Mouse (Mus musculus) MEL (cell line): ENCODE measurements at regions not wholly inside any gene's neighbourhood (a gene's known extent, or its start where the extent isn't known, plus 50 kb on each side); places are given as distances from the start of the nearest gene placed in this dataset.

ENCODE experiments used
- DNase-seq: peaks from one replicate; pipeline ENCODE4 v3.0.0; 2011; ENCODE audit warnings: low read depth, low spot score
- H3K27ac ChIP-seq: 2 replicates; pipeline ENCODE4 v1.5.1; 2012; ENCODE audit warnings: low read depth, mild to moderate bottlenecking, control low read depth, low read length, moderate library complexity; ENCODE audit not compliant: control insufficient read depth
- H3K27me3 ChIP-seq, 2 experiments: fragments of 150-350 bp in 1 of 2; sonication (generic) in 1 of 2; 2 replicates each; pipeline ENCODE4 v1.6.1; 2012; ENCODE audit warnings: low read length in 2 of 2, mild to moderate bottlenecking in 2 of 2, improper control_type of control experiment in 1 of 2, moderate library complexity in 1 of 2; ENCODE audit not compliant: insufficient read depth in 2 of 2, control insufficient read depth in 1 of 2
- H3K36me3 ChIP-seq, 2 experiments: 2 replicates each; pipeline ENCODE4 v1.6.1; 2012 to 2014; ENCODE audit warnings: low read length in 2 of 2, improper control_type of control experiment in 1 of 2, inconsistent platforms in 1 of 2, mild to moderate bottlenecking in 1 of 2; ENCODE audit not compliant: insufficient read depth in 2 of 2, control insufficient read depth in 1 of 2
- H3K4me1 ChIP-seq, 2 experiments: fragments of 150-350 bp in 1 of 2; sonication (generic) in 1 of 2; 2 replicates each; pipeline ENCODE4 v1.6.1; 2012; ENCODE audit warnings: low read length in 2 of 2, improper control_type of control experiment in 1 of 2, mild to moderate bottlenecking in 1 of 2; ENCODE audit not compliant: insufficient read depth in 2 of 2, control insufficient read depth in 1 of 2
- H3K4me3 ChIP-seq, 2 experiments: fragments of 150-350 bp in 1 of 2; sonication (generic) in 1 of 2; 2 replicates each; pipeline ENCODE4 v1.5.1; 2012; ENCODE audit warnings: low read depth in 2 of 2, low read length in 2 of 2, mild to moderate bottlenecking in 2 of 2, moderate library complexity in 2 of 2, control low read depth in 1 of 2, improper control_type of control experiment in 1 of 2; ENCODE audit not compliant: control insufficient read depth in 1 of 2, insufficient read depth in 1 of 2
- H3K79me2 ChIP-seq: 2 replicates; pipeline ENCODE4 v1.6.1; 2012; ENCODE audit warnings: mild to moderate bottlenecking, low read length, moderate library complexity; ENCODE audit not compliant: control insufficient read depth, poor library complexity, insufficient read depth
- H3K9ac ChIP-seq: 2 replicates; pipeline ENCODE4 v1.6.1; 2012; ENCODE audit warnings: low read depth, mild to moderate bottlenecking, control low read depth, low read length, moderate library complexity; ENCODE audit not compliant: control insufficient read depth, poor library complexity, severe bottlenecking
- H3K9me3 ChIP-seq: fragments of 150-350 bp; sonication (generic); replicated peaks from 2 replicates; pipeline ENCODE4 v1.6.1; 2012; ENCODE audit warnings: mild to moderate bottlenecking, low read length, improper control_type of control experiment, moderate library complexity; ENCODE audit not compliant: insufficient read depth
- BHLHE40 ChIP-seq: IDR thresholded peaks from 2 replicates; pipeline ENCODE4 v1.6.1; 2012; ENCODE audit warnings: low read depth, mild to moderate bottlenecking, inconsistent platforms, low read length, improper control_type of control experiment, borderline replicate concordance
- CHD1 ChIP-seq: IDR thresholded peaks from 2 replicates; pipeline ENCODE4 v1.6.1; 2012; ENCODE audit warnings: low read depth, mild to moderate bottlenecking, inconsistent platforms, low read length, improper control_type of control experiment
- ELF1 ChIP-seq: IDR thresholded peaks from 2 replicates; pipeline ENCODE4 v1.6.1; 2014; ENCODE audit warnings: low read depth, mild to moderate bottlenecking, inconsistent platforms, low read length, improper control_type of control experiment, moderate library complexity
- GABPA ChIP-seq: IDR thresholded peaks from 2 replicates; pipeline ENCODE4 v1.6.1; 2012; ENCODE audit warnings: low read depth, mild to moderate bottlenecking, inconsistent platforms, low read length, improper control_type of control experiment, moderate library complexity
- JUND ChIP-seq: IDR thresholded peaks from 2 replicates; pipeline ENCODE4 v1.6.1; 2011; ENCODE audit warnings: low read depth, mild to moderate bottlenecking, improper control_type of control experiment, low read length
- KAT2A ChIP-seq: conservative IDR thresholded peaks from 2 replicates; pipeline ENCODE4 v1.6.1; 2012; ENCODE audit warnings: low read depth, low read length, improper control_type of control experiment, inconsistent platforms
- MAFK ChIP-seq: IDR thresholded peaks from 2 replicates; pipeline ENCODE4 v1.6.1; 2011; ENCODE audit warnings: low read depth, mild to moderate bottlenecking, low read length, improper control_type of control experiment, borderline replicate concordance
- MAX ChIP-seq: IDR thresholded peaks from 2 replicates; pipeline ENCODE4 v1.6.1; 2011; ENCODE audit warnings: low read length, improper control_type of control experiment
- MAZ ChIP-seq: IDR thresholded peaks from 2 replicates; pipeline ENCODE4 v1.6.1; 2012; ENCODE audit warnings: low read depth, mild to moderate bottlenecking, inconsistent platforms, low read length, improper control_type of control experiment
- MEF2A ChIP-seq: IDR thresholded peaks from 2 replicates; pipeline ENCODE4 v1.6.1; 2014; ENCODE audit warnings: low read depth, mild to moderate bottlenecking, inconsistent platforms, low read length, improper control_type of control experiment; ENCODE audit not compliant: poor library complexity, insufficient replicate concordance, severe bottlenecking; ENCODE audit errors: extremely low read depth
- MYB ChIP-seq: IDR thresholded peaks from 2 replicates; pipeline ENCODE4 v1.6.1; 2011; ENCODE audit warnings: mild to moderate bottlenecking, low read depth, low read length, improper control_type of control experiment
- MYC ChIP-seq: IDR thresholded peaks from 2 replicates; pipeline ENCODE4 v1.6.1; 2011; ENCODE audit warnings: low read depth, mild to moderate bottlenecking, low read length, improper control_type of control experiment, moderate library complexity
- NELFE ChIP-seq: IDR thresholded peaks from 2 replicates; pipeline ENCODE4 v1.6.1; 2011; ENCODE audit warnings: low read depth, low read length, improper control_type of control experiment
- RCOR1 ChIP-seq: IDR thresholded peaks from 2 replicates; pipeline ENCODE4 v1.6.1; 2012; ENCODE audit warnings: low read depth, mild to moderate bottlenecking, inconsistent platforms, low read length, improper control_type of control experiment
- SIN3A ChIP-seq: IDR thresholded peaks from 2 replicates; pipeline ENCODE4 v1.6.1; 2012; ENCODE audit warnings: low read length, improper control_type of control experiment, inconsistent platforms
- TAL1 ChIP-seq: IDR thresholded peaks from 2 replicates; pipeline ENCODE4 v1.6.1; 2012; ENCODE audit warnings: mild to moderate bottlenecking, inconsistent platforms, low read length, moderate library complexity, mixed read lengths
- UBTF ChIP-seq: IDR thresholded peaks from 2 replicates; pipeline ENCODE4 v1.6.1; 2012; ENCODE audit warnings: low read depth, mild to moderate bottlenecking, inconsistent platforms, low read length, improper control_type of control experiment, moderate library complexity, borderline replicate concordance; ENCODE audit not compliant: insufficient read depth
- USF1 ChIP-seq: IDR thresholded peaks from 2 replicates; pipeline ENCODE4 v1.6.1; 2014; ENCODE audit warnings: low read depth, mild to moderate bottlenecking, inconsistent platforms, low read length, improper control_type of control experiment, moderate library complexity
- ZC3H11A ChIP-seq: IDR thresholded peaks from 2 replicates; pipeline ENCODE4 v1.6.1; 2012; ENCODE audit warnings: low read depth, mild to moderate bottlenecking, inconsistent platforms, low read length, improper control_type of control experiment
- ZKSCAN1 ChIP-seq: IDR thresholded peaks from 2 replicates; pipeline ENCODE4 v1.6.1; 2012; ENCODE audit warnings: low read depth, mild to moderate bottlenecking, inconsistent platforms, low read length, improper control_type of control experiment, moderate library complexity

GRCm38 (mm10) chr13:101017041-101017440 lies 183.8 kb upstream of the Slc30a5 start:
- DNase-seq, result peak; percentile 6
- Histone ChIP-seq H3K36me3 (no peaks in the 10 kb centered on the region), H3K27ac (no peak overlapping the region), H3K4me1 (no peaks in the 10 kb centered on the region), H3K9me3 (no peaks in the 10 kb centered on the region), H3K27me3 (peaks cover 3 to 4% of the 10 kb centered on the region in 2 experiments; a peak in 3 of 4 replicates), H3K4me3 (no peak overlapping the region), H3K79me2 (no peaks in the 10 kb centered on the region), H3K9ac (no peak overlapping the region)
- TF ChIP-seq ZC3H11A (no peak), MEF2A (no peak), KAT2A (no peak), BHLHE40 (no peak), MAFK (no peak), MYC (no peak), TAL1 (no peak), CHD1 (no peak)

GRCm38 (mm10) chr13:101016181-101016580 lies 183.0 kb upstream of the Slc30a5 start:
- no peak for TF ChIP-seq MYB
- TF ChIP-seq SIN3A, result no peak
- no peak for TF ChIP-seq USF1
- TF ChIP-seq NELFE, result no peak
- no peak for TF ChIP-seq UBTF
- TF ChIP-seq MAZ, result no peak
- TF ChIP-seq MAX, result no peak
- no peak for TF ChIP-seq GABPA
- TF ChIP-seq JUND, result no peak
- no peak for TF ChIP-seq ZKSCAN1
- TF ChIP-seq ELF1, result no peak
- TF ChIP-seq RCOR1, result no peak
- TF ChIP-seq, all 39 proteins: peak for 0
- H3K79me2 ChIP-seq, result no peaks in the 10 kb centered on the region
- no peaks in the 10 kb centered on the region for H3K36me3 ChIP-seq
- H3K9ac ChIP-seq, result no peak overlapping the region
- no peaks in the 10 kb centered on the region for H3K9me3 ChIP-seq
- no peak overlapping the region for H3K4me3 ChIP-seq
- DNase-seq, result no peak
- no peaks in the 10 kb centered on the region for H3K4me1 ChIP-seq
- no peak overlapping the region for H3K27ac ChIP-seq
- peaks cover 4% of the 10 kb centered on the region in 2 experiments; a peak in 3 of 4 replicates for H3K27me3 ChIP-seq
